Mouse (Mus musculus) ovary, postnatal 36 days (tissue): Measurements from ENCODE around the gene Galk1.

Source experiments
- DNase-seq: peaks from one replicate; pipeline ENCODE4 v3.0.0; 2022; ENCODE audit warnings: low spot score, mixed read lengths

Galk1 gene

DNA sequence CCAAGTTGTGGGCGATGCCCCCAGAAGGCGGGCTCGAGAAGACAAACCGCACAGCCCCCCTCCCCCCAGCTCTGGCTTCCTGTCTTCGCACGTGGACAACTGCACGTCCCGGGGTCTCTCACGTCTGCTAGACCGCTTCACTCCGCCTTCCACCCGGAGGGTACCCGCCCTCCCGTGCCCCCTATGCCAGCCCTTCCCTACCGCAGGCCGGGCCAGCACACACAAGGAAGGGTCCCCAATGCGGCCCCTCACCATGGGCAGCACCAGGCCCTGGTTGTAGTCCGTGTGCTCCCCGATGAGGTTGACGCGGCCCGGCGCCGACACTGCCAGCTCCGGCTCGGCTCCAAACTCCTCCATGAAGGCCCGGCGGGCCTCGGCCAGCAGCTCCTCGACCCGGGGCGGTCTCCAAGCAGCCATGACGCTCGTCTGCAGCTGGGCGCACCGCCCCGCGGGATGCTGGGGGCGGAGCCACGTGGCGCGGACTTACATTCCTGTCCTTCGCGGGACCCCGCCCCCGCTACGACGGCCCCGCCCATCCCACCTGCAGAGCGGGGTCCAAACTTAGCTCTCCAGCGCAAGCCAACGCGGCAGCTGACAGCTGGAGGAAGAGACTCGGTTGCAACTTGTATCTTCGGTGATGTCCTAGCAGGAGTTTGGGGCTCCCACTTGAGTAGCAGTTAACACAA, at the start of gene Galk1:
TSS of gene Galk1 (minus strand) at position 458 of the 686 bp plus-strand sequence.
- peak; percentile 90 for DNase-seq

DNA sequence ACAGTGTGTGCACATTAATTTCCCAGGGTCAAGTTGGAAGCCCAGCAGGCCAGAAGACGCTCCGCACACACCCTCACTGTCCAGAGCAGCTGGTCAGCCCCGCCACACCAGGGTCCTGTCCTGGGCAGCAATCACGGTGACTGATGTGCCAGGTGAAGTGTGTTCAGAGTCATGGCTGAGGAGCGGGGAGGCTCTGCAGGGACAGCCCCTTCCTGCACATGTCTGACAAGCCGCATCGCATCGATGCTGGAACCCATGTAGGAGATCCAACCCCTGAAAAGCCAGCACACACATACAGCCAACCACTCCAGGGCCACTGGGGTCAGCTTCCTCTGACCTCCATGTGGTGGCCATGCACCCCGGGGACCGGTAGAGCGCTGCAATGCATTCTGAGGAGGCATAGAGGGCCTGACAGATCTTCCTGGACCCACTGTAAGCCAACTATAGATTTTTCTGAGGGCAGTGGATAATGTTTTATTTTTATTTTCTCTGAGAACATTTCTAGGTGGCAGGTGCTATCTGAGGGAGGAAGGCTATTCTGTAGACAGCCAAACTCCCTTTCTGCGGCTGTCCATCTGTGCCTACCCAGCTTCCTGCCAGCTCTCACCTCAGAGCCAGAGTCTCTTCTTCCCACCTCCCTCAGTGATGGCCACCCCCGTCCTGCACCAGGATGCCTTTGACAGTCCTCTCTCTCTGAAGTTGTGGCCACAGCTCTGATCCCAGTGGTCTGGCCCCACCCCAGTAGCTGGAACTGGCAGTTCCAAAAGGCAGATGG, 49.3 kb upstream of the Galk1 start:
- DNase-seq: no peak

DNA sequence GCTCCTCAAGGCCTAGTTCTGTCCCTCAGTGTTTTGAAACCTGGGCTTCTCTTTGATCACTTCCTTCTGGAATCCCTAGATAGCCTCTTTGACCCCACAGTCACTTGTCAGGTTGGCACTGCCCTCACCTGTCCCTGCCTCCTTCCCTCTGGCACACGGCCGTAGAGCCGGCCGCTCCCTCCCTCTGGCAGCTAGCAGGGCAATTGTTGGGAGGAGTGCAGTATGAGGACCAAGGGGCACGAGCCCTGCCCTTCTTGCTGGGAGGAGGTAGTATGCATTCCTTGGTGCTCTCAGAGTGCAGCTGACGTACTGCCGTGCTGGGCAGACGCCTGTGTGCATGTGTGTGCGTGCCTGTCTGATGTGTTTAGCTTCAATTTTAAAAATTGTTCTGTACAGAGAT, 48.1 kb upstream of the Galk1 start:
- no peak for DNase-seq

DNA sequence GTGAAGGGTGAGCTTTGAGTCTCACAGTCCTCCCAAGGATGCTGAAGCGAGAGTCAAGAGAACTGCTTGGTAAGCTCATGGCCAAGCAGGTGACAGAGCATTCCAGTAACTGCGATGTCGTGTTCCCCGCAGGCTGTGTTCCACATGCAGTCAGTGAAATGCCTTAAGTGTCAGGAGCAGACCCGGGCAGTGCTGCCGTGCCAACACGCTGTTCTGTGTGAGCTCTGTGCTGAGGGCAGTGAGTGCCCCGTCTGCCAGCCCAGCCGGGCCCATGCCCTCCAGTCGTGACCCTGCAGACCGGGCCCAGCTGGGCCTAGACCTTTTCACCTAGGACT, 47.1 kb upstream of the Galk1 start:
- no peak for DNase-seq

DNA sequence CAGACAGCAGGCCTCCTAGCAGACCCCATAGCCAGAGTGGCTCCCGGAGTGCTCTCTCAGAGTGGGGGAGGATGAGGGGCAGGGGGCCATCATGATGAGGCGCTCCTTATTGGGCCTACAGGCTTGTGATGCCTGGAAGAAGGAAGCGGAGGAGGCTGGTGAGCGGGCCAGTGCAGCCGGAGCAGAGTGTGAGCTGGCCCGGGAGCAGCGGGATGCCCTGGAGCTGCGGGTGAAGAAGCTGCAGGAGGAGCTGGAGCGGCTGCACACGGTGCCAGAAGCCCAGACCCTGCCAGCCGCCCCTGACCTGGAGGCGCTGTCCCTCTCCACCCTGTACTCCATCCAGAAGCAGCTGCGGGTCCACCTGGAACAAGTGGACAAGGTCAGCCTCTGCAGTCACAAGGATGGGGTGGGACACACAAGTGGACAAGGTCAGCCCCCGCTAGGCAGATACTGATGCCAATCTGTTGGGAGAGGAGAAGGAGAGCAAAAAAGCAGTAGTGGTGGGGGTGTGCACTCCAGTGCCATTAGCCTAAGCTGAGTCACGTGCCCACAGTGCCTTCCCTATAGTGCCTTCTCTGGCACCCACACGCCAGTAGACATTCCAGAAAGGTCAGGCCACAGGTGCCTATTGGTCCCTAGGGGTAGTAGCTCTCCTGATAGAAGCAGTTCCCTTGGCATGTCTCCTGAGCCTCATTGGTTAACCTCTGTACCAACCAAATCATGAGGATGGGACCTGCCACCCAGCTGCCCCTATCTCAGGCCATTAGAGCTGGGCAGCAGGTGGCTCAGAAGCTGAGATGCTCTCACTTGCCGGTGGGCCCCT, 46.6 kb upstream of the Galk1 start:
- DNase-seq: no peak

DNA sequence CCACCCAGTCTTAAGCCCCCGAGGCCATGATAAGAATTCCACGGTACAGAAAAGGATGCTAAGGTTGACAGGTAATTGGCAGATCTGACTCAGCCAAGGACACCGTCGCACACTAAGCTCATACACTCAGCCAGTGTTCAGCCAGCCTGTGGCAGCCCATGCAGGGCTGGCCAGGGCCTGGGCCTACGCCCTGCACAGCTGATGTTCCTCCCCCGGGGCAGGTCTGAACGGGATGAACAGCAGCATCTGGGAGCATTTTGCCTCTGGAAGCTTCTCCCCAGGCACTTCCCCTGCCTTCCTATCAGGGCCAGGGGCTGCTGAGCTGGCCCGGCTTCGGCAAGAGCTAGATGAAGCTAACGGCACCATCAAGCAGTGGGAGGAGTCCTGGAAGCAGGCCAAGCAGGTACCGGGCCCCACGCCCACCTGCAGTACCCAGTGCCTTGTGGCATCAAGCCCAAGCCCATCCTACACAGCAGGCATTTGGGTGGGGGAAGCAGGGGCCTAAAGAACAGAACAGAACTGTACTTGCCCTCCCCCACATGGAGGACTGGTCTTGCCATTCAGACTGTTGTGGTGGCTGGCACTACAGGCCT, 45.6 kb upstream of the Galk1 start:
- no peak for DNase-seq

DNA sequence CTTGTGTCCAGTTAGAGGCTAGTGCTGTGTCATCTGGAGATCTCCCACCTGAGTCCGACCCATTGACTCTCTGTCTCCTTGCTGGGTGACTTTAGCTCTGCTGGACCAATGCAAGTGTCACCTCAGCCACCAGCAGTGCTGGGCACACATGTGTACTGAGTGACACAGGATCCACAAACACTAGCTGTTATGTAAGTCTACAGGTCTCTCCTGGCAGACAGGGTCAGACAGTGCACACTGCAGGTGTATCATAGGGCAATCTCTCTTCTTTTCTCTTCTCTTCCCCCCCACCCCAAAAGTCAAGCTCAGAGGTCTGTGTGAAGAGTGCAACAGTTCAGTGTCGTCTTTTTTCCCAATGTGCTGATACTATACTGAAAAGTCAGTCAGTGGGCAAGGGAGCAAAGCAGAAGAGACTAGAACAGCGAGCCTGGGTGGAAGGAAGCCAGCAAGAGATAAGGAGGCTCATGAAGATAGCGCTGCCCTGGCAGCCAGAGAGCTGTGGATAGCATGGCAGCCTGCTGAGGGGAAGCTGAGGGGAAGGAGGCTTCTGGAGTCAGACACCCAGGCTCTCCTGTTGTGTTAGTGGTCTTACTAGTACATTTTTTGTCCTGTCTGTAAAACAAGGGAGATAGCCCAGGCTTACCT, 44.8 kb upstream of the Galk1 start:
- no peak for DNase-seq

DNA sequence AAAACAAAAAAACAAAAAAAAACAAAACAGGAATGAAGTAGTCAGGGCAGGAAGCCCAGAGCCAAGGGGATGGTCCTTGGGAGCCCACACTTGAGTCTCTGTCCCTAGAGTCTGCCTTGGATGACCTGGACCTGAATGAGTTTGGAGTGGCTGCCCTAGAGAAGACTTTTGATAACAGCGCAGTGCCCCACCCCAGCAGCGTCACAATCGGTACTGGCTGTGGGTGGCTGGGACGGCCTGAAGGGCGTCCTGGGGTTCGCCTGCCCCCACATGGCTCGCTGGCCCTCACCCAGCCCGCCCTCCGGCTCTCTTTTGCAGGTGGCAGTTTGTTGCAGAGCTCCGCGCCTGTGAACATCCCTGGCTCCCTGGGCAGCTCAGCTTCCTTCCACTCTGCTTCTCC, 43.4 kb upstream of the Galk1 start:
- no peak for DNase-seq

DNA sequence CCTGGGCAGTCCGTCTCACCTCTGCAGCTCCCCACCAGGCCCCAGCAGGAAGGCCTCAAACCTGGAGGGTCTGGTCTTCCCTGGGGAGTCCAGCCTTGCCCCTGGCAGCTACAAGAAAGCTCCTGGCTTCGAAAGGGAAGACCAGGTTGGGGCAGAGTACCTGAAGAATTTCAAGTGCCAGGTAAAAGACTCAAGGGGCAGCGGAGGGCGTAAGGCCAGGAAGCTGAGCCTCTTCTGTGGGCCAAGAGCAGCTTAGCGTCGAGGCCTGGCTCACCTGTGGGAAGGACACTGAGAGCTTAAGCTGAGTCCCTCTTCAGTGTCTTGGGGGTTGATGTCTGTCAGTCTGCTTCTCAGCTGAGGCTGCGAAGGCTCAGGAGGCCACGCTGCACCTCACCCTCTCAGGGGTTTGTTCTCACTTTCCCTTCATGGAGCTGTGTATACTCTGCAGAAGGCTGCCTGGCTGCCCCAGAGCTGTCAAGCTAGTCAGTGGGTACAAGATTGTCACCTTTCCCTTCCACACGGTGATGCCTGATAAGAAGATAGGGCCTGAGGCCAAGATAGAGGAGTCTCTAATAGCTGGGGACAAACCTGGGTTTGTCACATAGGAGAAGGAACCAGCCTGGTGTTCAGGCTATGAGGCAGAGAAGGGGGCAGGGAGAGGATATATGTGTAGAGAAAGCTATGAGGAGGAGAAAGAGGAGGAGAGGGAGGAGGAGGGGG, 41.2 kb upstream of the Galk1 start:
- no peak for DNase-seq

DNA sequence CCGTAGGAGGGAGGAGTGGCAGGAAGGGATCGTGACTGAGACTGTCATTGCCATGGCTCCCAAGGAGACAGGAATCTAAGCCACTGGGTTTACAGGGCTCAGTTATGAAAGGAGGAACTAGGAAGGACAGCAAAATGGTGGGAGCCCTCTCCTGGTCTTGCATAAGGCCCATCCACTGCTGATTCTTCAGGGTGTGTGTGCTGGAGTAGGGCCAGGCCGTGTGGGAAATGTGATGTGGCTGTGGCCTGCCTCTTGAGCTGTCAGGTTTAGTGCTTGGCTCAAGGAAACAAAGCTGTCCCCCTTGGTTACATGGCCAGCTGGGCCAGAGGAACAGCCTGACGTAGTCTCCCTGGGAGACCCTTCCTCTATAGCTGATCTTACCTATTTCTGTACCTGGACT, 37.7 kb upstream of the Galk1 start:
- no peak for DNase-seq

DNA sequence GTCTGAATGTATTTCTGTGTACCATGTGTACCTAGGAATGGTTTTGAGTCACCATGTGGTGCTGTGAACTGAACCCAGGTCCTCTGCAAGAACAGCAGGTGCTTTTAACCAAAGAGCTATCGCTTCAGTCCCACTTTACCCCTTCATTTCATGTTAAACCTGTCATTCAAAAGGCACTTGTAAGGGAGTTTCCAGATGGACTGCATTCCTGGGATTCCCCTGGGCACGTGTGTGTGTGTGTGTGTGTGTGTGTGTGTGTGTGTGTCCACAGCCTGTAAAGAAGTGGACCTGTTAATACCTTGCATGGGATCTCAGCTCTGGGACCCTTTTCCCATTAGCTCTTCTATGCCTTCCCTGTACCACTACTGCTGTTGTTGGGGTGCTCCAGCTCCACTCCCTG, 37.1 kb upstream of the Galk1 start:
- DNase-seq: no peak

DNA sequence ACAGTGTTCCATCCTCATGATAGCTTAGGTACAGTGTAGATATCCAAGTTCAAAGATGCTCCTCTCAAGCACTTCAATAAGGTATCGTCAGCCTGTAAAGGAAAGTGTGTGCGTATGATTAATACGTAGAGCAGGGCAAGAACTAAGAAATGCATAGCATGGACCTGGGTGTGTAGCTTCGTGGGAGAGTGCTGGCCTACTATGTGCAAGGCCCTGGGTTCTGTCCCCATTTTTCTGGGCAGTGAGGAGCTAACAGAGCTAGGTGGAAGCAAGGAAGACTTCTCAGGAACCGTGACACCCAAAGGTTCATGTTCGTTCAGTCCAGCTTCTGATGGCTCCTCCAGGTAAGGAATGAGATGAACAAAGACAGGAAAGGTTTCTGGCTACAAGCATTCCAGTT, 32.7 kb upstream of the Galk1 start:
- no peak for DNase-seq

DNA sequence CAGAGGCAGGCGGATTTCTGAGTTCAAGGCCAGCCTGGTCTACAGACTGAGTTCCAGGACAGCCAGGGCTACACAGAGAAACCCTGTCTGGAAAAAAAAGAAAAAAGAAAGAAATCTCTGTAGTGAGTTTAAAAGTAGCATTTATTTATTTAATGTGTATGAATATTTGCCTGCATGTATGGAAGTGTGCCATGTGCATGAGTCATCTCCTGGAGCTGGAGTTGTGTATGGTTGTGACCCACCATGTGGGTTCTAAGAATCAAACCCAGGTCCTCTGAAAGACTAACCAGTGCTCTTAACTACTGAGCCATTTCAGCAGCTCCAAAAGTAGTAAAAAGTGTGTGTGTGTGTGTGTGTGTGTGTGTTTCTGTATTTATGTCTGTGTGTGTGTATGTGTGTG, 30.8 kb upstream of the Galk1 start:
- DNase-seq: no peak

DNA sequence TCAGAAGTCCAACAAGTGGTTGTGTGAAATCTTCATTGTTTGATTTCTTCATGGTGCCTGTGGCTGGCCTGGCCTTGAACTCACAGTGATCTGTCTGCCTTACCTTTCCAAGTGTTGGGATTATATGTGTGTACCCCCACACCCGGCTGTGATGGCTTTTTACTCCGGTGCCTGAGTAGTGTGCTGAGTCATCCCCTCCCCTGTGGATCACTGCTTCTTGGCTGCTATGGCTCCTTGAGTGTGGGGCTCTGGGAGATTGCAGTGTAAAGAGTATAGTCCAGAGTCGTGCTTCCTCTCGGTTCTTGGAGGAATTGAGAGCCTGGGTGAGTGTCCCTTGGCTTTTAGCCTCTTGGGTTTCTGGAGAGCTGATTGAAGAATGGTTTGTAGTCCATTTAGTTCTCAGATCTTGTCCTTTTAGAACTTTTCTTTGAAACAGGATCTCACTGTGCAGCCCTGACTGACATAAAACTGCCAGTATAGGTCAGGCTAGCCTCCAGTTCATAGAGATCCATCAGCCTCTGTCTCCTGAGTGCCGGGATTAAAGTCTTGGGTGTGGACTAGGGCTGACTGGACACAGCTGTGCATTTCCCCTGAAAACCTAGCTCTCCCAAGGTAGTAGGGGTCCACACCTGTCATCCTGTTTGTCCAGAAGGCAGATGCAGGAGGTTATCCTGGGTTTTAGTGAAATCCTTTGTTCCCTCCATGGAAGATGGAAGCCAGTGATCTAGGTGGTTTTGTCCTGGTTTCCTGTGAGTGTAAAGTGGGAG, 30.0 kb upstream of the Galk1 start:
- DNase-seq: no peak

DNA sequence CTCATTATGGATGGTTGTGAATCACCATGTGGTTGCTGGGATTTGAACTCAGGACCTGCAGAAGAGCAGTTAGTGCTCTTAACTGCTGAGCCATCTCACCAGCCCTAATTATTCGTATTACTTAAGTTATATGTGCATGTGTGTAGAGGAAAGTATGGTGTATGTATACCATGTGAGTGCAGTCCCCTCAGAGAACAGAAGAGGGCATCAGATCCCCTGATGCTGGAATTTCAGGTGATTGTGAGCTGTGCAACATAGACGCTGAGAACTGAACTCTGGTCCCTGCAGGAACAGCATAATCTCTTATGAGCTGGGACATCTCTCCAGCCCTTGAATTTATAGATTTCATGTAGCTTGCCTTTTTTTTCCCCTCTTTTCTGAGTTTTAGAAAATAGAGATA, 29.3 kb upstream of the Galk1 start:
- DNase-seq: no peak

DNA sequence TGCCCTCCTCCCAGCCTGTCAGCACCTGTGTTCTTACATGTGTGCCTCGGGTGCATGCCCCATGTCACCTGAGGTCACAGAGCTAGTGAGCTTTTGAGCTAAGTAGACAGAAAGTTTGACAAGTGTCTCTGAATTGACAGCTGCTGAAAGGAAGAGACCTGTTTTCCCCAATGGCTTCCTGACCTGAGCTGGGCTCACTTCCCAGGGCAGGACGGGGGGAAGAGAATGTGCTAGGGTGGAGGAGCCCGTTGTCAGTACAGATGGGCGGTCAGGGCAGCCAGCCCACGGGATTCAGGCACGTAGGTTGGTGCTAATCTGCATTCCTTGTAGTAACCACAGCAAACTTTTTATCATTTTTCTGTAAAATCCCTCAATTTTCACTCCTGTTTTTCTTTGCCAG, 28.1 kb upstream of the Galk1 start:
- no peak for DNase-seq

DNA sequence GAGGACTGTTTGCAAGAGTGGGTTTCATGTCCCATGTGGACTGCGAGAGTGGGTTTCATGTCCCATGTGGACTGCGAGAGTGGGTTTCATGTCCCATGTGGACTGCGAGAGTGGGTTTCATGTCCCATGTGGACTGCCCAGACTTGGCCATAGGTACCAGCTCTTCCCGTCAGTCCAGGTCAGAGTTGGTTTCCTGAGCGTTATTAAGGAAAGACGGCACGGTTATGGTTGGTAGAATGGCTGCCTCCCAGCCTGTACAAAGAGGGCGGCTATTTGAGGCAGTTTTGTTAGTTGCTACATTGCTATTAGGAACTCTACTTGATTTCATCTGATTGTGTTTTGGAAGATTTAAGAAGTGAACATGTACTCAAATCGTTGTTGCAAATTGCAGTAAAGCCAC, 25.3 kb upstream of the Galk1 start:
- DNase-seq: no peak

DNA sequence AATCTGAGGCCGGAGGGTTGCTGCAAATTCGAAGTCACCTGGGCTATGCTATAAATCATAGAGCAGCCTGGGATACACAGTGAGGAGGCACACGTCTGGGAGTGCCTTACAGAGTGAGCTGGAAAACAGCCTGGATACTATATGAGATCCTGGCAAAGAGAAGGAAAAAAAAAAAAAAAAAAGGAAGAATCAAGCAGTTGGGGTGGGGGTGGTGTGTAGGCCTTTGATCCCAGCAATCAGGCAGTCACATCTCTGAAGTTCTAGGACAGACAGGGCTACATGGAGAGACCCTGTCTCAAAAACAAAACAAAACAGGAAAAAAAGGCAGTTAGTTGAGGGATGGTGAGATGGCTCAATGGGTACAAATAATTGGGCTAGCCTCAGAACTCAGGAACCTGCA, 24.2 kb upstream of the Galk1 start:
- DNase-seq: no peak

DNA sequence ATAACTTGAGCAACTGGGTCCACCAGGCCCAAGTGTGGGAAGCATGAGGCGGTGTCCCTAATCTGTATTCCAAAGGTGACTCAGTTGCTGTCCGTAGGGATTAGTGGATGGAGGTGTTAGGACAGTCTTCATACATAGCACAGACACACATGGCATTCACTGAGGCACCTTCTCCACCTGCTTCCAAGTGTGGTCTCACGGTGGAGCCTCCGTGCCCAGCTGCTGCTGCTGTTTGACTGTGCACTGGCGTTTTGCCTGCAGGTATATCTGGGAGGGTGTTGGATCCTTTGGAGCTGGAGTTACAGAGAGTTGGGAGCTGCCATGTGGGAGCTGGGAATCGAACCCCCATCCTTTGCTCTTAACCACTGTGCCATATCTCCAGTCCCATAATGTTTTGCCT, 22.1 kb upstream of the Galk1 start:
- DNase-seq: no peak

DNA sequence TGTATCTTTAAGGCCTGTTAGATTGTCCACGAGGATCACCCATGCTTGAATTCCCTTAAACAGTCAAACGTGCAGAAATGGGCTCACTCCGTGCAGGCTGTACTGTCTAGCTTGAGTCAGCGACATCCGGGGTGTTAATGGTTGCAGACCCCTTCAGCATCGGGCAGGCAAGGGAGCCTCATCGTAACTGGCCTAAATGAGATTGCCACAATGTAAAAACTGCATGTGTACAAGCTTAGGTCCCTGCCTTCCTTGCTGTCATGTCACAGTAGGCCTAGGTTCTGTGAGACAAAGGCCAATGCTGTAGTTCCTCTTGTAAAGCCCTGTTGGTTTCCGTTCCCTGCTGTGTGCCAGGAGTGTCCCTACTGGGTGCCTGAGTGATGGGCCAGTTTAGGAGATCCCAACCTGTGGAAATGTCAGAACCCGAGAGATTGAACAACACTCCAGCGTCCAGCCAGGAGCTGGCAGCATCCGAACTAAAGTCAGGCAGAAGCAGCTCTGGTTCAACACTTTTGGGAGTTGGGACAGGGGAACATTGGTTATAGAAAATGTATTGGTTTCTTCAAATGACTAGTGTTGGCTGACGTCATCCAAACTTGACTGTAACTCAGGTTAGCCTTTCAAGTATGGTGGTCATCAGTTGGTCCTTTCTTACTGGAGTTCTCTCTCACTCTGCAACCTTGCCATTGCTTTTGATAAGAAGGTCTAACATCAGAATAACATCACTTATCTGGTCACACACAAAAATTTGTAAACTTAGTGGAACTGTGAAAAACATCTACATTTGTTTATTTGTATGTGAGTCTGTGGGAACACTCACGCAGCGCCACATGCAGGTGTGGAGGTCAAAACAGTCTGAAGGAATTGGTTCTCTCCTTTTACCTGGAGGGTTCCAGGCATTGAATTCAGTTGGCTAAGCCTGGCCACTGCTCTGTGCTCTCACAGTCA, 18.7 kb upstream of the Galk1 start:
- DNase-seq: peak; percentile 30
